Mouse (Mus musculus): ENCODE results near the gene Fam172a. TPM values are rescaled to one million over a fixed set of nuclear protein-coding genes. Genes with fewer than 3 reads are reported as not detected.
"Not testable (repeated sequence)": the region's sequence is repeated elsewhere in the genome, so short reads cannot be mapped to it uniquely, and the experiment has no call there.

The Fam172a gene
- 42.7 and 45.9 TPM in 2 replicates for total RNA-seq (2017)

GRCm38 (mm10) chr13:77701733-77702132, at the start of gene Fam172a:
Fam172a (plus strand) TSS chr13:77702033.
- not testable (repeated sequence) for ATAC-seq (ENCODE audit: extremely low read depth, insufficient number of reproducible peaks, low FRiP score, poor library complexity, severe bottlenecking)

- no peak for ATAC-seq (ENCODE audit: extremely low read depth, insufficient number of reproducible peaks, low FRiP score, poor library complexity, severe bottlenecking)
Observed at GRCm38 (mm10) chr13:77688651-77689050, 13.2 kb upstream of the Fam172a start.

- peak; percentile 100 for ATAC-seq (ENCODE audit: extremely low read depth, insufficient number of reproducible peaks, low FRiP score, poor library complexity, severe bottlenecking)
Observed at GRCm38 (mm10) chr13:77708514-77709013, 6.7 kb downstream of the Fam172a start.

DNA sequence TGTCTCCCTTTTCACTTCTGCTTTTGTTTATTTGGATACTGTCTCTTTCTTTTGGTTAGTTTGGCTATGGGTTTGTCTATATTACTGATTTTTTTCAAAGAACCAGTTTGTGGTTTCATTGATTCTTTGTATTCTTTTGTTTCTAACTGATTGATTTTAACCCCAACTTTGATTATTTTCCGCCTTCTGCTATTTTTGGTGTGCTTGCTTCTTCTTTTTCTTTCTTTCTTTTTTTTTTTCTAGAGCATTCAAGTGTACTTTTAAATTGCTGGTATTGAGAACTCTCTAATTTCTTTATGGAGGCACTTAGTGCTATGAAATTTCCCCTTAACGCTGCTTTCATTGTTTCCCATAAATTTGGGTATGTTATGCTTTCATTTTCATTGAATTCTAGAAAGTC, 15.7 kb downstream of the Fam172a start:
- no peak for ATAC-seq (ENCODE audit: extremely low read depth, insufficient number of reproducible peaks, low FRiP score, poor library complexity, severe bottlenecking)

- ATAC-seq (ENCODE audit: extremely low read depth, insufficient number of reproducible peaks, low FRiP score, poor library complexity, severe bottlenecking): no peak
Observed at GRCm38 (mm10) chr13:77742822-77743221, 41.0 kb downstream of the Fam172a start.

DNA sequence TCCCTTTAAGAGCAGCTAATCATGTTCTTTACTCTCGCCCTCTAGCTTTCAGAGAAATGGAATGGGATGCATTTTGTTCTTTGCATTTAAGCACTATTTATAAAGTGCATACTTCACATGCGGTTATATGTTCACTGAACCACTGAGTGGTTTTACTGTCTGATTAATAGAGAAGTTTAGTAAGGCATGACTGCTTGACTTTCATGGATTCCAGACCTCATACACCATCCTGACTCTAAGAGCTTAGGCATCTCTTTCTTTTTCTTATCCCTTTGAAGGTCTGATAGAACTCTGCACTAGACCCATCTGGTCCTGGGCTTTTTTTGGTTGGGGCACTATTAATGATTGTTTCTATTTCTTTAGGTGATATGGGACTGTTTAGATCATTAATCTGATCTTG, 75.8 kb downstream of the Fam172a start:
- ATAC-seq (ENCODE audit: extremely low read depth, insufficient number of reproducible peaks, low FRiP score, poor library complexity, severe bottlenecking): no peak

- not testable (repeated sequence) for ATAC-seq (ENCODE audit: extremely low read depth, insufficient number of reproducible peaks, low FRiP score, poor library complexity, severe bottlenecking)
Observed at GRCm38 (mm10) chr13:77807341-77807740, 105.5 kb downstream of the Fam172a start.

- ATAC-seq (ENCODE audit: extremely low read depth, insufficient number of reproducible peaks, low FRiP score, poor library complexity, severe bottlenecking): no peak
Observed at GRCm38 (mm10) chr13:77810449-77810848, 108.6 kb downstream of the Fam172a start.

DNA sequence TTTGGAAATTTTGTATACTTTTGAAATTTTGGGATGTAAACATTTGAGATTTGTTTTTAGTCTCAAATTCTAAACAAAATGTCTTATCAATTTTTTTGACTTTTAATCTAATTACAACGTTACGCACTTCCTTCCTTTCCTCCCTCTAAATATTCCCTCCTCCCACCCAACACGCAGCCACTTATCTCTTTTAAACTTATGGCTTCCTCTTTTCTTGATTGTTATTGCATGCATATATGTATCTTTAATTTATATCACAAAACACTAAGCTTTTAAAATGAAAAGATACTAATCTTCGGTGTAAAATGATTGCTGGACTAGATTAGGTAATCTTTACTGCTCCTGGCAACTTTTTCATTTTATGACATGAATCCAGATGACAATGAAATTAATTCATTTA, 124.3 kb downstream of the Fam172a start:
- no peak for ATAC-seq (ENCODE audit: extremely low read depth, insufficient number of reproducible peaks, low FRiP score, poor library complexity, severe bottlenecking)

DNA sequence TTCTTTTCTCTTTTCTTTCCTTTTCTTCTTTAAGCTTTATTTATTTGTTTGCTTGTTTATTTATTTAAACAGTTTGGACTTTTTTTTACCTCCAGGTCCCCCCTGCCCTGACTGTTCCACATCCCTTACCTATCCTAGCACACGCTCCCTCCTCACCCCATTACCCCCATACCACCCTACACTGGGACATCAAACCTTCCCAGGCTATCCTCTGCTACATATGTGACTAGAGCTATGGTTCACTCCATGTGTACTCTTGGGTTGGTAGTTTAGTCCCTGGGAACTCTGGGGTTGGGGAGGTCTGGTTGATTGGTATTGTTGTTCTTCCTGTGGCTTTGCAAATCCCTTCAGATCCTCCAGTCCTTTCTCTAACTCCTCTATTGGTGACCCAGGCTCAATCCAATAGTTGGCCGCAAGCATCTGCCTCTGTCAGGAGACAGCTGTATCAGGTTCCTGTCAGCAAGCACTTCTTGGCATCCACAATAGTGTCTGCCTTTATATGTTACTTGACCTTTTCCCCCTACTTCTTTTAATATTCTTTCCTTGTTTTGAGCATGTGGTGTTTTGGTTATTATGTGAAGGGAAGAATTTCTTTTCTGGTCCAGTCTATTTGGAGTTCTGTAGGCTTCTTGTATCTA, 141.3 kb downstream of the Fam172a start:
- no peak for ATAC-seq (ENCODE audit: extremely low read depth, insufficient number of reproducible peaks, low FRiP score, poor library complexity, severe bottlenecking)

DNA sequence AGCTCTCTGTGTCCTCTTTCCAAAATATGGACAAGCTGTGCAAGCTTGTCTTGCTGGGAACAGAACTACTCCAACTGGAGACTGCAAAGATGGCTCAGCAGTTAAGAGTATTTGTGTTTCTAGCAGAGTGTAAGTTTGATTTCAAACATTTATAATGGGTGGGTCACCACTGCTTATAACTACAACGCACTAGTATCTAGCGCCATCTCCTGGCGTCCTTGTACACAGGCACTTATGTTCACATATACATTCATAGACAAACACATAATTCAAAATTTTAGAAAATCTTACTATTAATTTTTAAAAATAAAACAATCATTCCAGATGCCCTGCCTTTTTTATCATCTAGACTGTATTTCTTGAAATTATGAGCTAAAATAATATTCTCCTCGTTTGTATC, 147.0 kb downstream of the Fam172a start:
- ATAC-seq (ENCODE audit: extremely low read depth, insufficient number of reproducible peaks, low FRiP score, poor library complexity, severe bottlenecking): no peak

- no peak for ATAC-seq (ENCODE audit: extremely low read depth, insufficient number of reproducible peaks, low FRiP score, poor library complexity, severe bottlenecking)
Observed at GRCm38 (mm10) chr13:77864804-77865203, 163.0 kb downstream of the Fam172a start.

DNA sequence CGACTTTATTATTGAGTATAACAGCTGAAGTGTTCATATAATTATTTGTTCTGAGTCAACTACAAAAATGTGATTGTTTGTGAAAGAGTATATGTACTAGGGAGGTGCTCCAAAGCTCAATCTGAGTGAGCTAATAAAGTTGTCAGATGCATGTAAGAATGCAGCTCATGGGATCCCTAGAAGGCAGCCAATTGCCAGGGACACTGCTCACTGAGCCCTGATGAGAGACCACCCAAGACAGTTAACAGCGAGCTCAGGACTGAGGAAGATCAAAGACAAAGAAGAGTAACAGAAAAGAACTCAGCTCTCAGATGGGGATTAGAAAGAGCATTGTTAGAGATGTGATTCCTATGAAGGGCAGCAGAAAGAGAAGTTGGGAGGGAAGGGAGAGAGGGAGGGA, 166.5 kb downstream of the Fam172a start:
- no peak for ATAC-seq (ENCODE audit: extremely low read depth, insufficient number of reproducible peaks, low FRiP score, poor library complexity, severe bottlenecking)

DNA sequence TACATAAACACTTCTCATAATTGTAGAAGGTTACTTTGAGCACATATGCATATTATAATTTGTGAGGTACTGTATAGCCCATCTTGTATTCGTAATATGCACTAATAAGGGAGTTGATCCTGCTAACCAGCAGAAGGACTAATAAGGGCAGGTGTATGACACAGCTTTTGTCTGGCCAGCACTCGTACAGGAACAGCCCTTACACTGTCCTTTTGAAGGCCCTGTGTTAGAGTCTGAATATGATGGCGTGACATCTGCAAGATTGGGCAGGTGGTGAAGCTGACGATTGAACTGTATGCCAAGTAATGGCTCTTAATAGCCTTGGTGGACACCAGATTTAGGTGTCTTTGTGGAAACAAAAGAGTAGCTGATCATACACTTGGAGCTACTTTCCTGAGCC, 176.3 kb downstream of the Fam172a start:
- no peak for ATAC-seq (ENCODE audit: extremely low read depth, insufficient number of reproducible peaks, low FRiP score, poor library complexity, severe bottlenecking)

DNA sequence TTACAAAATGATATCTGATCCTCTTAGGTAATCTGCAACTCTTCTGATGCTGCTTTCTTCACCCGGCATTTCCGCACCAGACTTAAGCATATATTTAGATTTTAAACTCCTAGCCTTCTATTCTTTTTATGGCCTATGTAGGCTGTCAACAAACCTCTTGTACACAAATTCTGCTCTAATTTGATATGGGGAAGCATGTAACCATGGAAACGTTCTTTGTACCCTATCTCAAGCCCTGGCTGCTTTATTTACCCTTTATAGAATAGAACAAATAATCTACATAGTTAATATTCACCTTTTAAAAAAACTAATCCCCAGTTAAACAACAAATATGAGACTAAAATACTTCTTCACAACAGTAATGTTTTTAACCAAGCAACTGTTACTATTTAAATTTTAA, 176.7 kb downstream of the Fam172a start:
- ATAC-seq (ENCODE audit: extremely low read depth, insufficient number of reproducible peaks, low FRiP score, poor library complexity, severe bottlenecking): no peak

DNA sequence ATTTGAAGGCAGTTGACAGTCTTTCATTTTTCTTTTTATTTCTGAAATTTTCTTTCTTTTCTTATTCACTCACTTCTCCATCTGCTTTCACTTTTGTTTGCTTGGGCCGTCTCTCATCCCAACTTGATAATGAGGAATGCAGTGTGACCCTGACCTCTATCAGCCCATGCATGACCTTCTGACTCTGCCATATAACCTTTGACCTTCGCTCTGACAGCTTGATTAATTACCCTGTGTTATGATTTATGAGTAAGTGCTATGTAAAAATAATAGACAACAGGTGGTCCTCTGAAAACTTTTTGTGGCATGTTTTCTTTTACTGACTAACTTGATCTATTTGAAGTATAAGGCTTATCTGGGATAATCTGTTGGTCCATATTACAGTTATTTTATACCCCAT, 195.8 kb downstream of the Fam172a start:
- ATAC-seq (ENCODE audit: extremely low read depth, insufficient number of reproducible peaks, low FRiP score, poor library complexity, severe bottlenecking): no peak

GRCm38 (mm10) chr13:77898066-77898796, 196.4 kb downstream of the Fam172a start:
- no peak for ATAC-seq (ENCODE audit: extremely low read depth, insufficient number of reproducible peaks, low FRiP score, poor library complexity, severe bottlenecking)

- no peak for ATAC-seq (ENCODE audit: extremely low read depth, insufficient number of reproducible peaks, low FRiP score, poor library complexity, severe bottlenecking)
Observed at GRCm38 (mm10) chr13:77899725-77900124, 197.9 kb downstream of the Fam172a start.

DNA sequence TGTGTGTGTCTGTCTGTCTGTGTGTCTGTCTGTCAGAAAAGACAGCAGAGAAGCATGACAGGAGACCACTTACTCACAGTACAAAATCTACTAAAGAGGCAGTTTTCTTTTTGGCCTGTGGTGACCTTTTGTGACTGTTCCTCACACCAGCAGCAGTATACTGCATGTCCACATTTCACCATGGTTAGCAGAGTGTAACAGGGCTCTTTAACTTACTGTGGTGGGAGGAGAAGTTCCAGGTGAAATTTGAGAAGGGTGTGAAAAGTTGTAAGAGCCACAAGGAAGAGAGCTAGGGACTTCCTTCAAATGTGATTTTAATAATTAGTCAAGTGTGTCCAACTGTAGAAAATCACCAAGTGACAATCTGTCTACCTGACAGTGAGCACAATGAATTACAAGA, 199.0 kb downstream of the Fam172a start:
- ATAC-seq (ENCODE audit: extremely low read depth, insufficient number of reproducible peaks, low FRiP score, poor library complexity, severe bottlenecking): no peak

- ATAC-seq (ENCODE audit: extremely low read depth, insufficient number of reproducible peaks, low FRiP score, poor library complexity, severe bottlenecking): no peak
Observed at GRCm38 (mm10) chr13:77909184-77909583, 207.4 kb downstream of the Fam172a start.

All from neutrophil, adult 5-6 weeks (primary cell).